Mouse (Mus musculus) lung, postnatal 36 days (tissue): ENCODE data around the gene Mdm2.
A peak's percentile ranks its signal among the peaks of the same experiment; 100 is the strongest.

Experiments used
- DNase-seq: peaks from one replicate; pipeline ENCODE4 v3.0.0; 2022; ENCODE audit warnings: mixed read lengths

The Mdm2 gene

GRCm38 (mm10) chr10:117680868-117681513 lies 29.6 kb downstream of the Mdm2 start:
- no peak for DNase-seq

GRCm38 (mm10) chr10:117679963-117680473 lies 30.5 kb downstream of the Mdm2 start:
- no peak for DNase-seq

- DNase-seq = no peak
Measured at GRCm38 (mm10) chr10:117679029-117679686, 31.4 kb downstream of the Mdm2 start.

- no peak for DNase-seq
Measured at GRCm38 (mm10) chr10:117678357-117678756, 32.2 kb downstream of the Mdm2 start.

GRCm38 (mm10) chr10:117677494-117678236 lies 32.9 kb downstream of the Mdm2 start:
- no peak for DNase-seq

GRCm38 (mm10) chr10:117676644-117677313 lies 33.8 kb downstream of the Mdm2 start:
- DNase-seq = peak; percentile 39

- DNase-seq = no peak
Measured at GRCm38 (mm10) chr10:117676036-117676643, 34.4 kb downstream of the Mdm2 start.

DNA sequence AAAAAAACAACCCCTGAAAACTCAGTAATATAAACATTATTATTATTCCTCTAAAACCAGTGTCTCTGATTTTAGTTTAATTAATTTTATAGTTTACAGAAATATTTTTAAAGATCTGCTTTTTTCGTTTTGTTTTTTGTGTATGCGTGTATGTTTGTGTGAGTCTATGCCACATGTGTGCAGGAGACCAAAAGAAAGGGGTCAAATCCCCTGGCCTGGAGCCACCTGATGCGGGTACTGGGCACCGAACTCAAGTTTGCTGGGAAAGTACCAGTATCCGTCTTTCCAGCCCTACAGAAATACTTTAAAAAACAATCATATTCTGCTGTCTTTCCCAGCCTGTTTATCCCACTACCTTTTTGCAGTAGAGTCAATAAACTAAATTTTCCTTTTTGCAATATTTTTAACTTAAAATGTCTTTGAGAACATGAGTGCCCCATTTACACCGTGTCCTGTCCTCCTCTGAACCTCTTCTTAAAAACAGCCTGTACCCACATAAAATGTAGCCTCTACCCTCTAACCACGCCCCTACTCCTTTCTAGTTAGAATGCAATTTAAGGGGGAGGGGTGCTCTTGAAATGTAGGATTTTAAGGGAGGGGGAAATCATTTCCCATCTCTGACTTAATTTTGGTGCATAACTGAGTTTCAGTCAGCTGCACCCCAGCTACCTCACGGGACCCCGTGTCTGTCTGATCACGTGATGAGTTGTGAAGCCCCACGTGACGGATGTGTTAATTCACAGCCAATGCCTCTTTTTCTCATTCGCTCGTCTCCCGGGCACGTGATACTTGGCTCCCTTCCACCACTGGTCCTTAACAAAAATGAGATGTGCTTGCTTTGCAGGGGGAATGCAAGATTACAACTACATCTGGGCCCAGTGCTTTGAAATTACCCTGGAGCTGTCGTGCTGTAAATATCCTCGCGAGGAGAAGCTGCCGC lies 35.2 kb downstream of the Mdm2 start:
- DNase-seq = peak; percentile 67

DNA sequence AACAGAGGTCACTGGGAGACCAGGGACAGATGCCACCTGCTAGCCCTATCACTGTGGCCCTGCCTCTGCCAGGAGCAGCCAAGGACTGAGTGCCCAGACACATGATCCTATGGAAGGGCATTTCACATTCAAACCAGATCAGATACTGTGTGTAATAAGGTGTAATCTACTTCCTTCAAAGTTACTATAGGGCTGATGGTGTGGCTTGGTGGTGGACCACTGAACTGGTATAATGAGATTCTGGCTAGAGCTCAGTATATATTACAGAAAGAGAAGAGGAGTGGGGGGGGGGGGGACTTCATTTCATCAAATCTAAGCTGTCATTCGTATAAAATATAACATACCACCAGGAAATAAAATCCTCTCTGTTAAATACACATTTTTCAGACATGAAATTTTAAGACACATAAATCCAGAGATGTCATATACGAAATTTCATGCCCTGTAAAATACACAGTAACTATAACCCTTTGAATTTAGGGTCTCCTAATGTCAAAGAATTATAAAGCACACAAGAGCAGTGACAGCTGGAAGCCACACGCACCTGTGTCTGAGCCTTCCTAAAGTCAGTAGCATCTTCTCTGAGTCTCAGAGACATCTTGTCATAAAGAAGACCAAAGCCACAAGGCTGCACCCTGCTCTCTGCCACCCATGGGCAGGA lies 36.1 kb downstream of the Mdm2 start:
- DNase-seq = no peak

- DNase-seq = no peak
Measured at GRCm38 (mm10) chr10:117673913-117674312, 36.6 kb downstream of the Mdm2 start.

- DNase-seq = no peak
Measured at GRCm38 (mm10) chr10:117672693-117673092, 37.9 kb downstream of the Mdm2 start.

GRCm38 (mm10) chr10:117671930-117672666 lies 38.5 kb downstream of the Mdm2 start:
- DNase-seq = no peak

DNA sequence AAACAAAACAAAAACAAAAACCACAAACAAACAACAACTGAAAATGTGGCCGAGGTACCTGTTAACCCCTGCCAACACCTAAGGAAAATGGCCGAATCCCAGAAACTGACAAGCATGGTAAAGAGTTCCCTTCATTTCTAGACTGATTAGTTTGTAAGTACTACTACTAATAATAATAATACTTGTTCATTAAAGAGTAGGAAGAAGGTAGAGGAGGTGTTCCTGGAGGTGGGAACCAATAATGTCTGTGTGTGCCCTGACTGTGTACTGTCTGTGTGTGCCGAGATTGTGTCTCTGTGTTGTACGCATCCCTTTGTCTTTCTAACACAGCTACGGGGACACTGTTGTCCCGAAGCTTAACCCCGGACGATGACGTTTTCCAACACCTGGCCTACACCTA lies 39.3 kb downstream of the Mdm2 start:
- no peak for DNase-seq

GRCm38 (mm10) chr10:117670791-117671190 lies 39.8 kb downstream of the Mdm2 start:
- DNase-seq = no peak

DNA sequence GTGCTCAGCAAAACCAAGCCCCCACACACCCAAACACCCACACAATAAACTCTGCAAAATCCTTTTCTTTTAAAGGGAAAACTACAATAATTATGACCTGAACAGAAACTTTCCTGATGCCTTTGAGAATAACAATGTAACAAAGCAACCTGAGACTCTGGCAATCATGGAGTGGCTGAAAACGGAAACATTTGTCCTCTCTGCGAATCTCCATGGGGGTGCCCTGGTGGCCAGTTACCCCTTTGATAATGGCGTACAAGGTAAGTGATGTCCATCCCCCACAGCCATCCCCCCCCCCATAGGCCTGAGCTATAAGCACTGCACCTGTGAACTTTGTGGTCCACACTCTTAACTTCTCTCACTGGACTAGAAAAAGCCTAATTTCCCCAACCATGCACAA lies 40.5 kb downstream of the Mdm2 start:
- no peak for DNase-seq

- no peak for DNase-seq
Measured at GRCm38 (mm10) chr10:117669449-117670090, 41.0 kb downstream of the Mdm2 start.

GRCm38 (mm10) chr10:117668546-117669300 lies 41.8 kb downstream of the Mdm2 start:
- no peak for DNase-seq

DNA sequence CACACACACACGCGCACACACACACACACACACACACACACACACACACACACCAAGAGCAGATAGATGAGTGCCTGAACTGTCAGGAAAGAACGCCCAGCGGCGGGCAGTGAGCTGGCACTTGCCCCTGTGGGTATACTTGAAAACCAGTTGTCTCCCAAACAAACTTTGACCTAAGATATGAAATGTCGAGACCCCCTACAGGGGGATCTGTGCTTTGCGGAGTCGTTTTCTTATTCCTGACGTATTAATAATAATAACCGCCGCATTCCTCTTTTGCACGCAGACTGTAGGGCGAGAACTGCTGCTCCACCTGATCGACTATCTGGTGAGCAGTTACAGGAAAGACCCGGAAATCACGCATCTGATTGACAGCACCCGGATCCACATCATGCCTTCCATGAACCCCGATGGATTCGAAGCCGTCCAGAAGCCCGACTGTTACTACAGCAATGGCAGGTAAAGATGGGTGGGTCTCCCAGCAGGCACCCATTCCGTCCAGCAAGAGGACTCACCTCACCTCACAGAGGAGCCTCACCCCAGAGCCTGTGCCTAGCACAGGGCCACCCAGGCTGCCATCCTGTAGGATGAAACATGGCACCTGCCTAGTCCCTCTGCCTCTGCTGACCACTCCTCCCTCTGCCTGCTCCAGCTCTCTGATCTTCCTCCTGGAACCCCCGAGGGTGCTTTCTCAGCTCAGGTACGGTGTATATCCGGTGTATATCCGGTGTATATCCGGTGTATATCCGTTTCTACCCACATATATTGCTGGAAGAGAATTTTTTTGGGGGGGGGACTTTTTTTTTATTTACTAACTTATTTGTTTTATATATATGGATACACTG lies 42.7 kb downstream of the Mdm2 start:
- no peak for DNase-seq
